14 mouse cellular contexts compared by ENCODE assay signal in the genomic region with DNA sequence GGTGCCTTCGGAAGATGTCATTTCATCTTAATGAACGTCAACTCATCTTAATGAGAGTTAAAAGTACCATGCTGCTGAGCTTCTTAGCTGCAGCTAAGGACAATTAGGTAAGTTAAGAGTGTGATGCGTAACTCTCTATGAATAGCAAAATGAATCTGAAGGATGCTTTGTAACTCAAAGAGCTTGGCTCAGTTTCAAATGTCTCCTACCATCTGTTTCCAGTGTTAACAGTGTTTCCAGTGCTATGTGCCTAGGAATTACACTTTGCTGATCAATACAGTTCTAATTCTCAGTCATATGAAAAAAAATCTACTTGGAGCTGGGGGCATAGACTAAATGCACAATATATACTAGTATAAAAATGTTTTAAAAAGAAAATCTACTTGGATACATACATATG.
"Had no signal": no experiment of that assay in that cellular context is flagged by ENCODE, and none has a peak within 500 bp of the region (broad histone marks: within the 10 kb centered on the region; RNA-seq: fewer than 3 reads in every experiment).

No protein-coding gene starts in this region.

- H3K36me3 ChIP-seq: limb, embryonic 12.5 days; midbrain, embryonic 12.5 days; neural tube, embryonic 13.5 days had no signal

- H3K4me2 ChIP-seq: limb, embryonic 12.5 days; midbrain, embryonic 12.5 days; neural tube, embryonic 13.5 days had no signal

- H3K4me3 ChIP-seq: left cerebral cortex, adult 2 months; limb, embryonic 12.5 days; midbrain, embryonic 12.5 days; neural tube, embryonic 13.5 days had no signal

- ATAC-seq: midbrain, embryonic 16.5 days had no signal

- H3K4me1 ChIP-seq: limb, embryonic 12.5 days; midbrain, embryonic 12.5 days; neural tube, embryonic 13.5 days had no signal

- H3K9me3 ChIP-seq: limb, embryonic 12.5 days; midbrain, embryonic 12.5 days; neural tube, embryonic 13.5 days had no signal

- H3K9ac ChIP-seq: limb, embryonic 12.5 days; liver, embryonic 14.5 days; midbrain, embryonic 12.5 days; neural tube, embryonic 13.5 days had no signal

- H3K27me3 ChIP-seq: limb, embryonic 12.5 days; midbrain, embryonic 12.5 days; neural tube, embryonic 13.5 days had no signal

- DNase-seq: kidney, adult 18-20 months; kidney, postnatal 10 days; kidney, postnatal 4 days; liver; lung, adult 18-20 months; thymus, adult 18-20 months; thymus, postnatal 14 days had no signal

- H3K27ac ChIP-seq: left cerebral cortex, adult 2 months; limb, embryonic 12.5 days; liver, embryonic 14.5 days; midbrain, embryonic 12.5 days; neural tube, embryonic 13.5 days; stomach, postnatal 0 days had no signal
